Mouse (Mus musculus) olfactory bulb, adult 2 months (tissue): Measurements from ENCODE around the gene Donson. TPM values are rescaled to one million over a fixed set of nuclear protein-coding genes. Genes with fewer than 3 reads are reported as not detected.

Experiments used
- H3K27ac ChIP-seq: fragments of 200-500 bp; 2 replicates; pipeline ENCODE4 v1.5.1; 2012; ENCODE audit warnings: low read depth, low read length; ENCODE audit not compliant: insufficient read depth
- H3K4me1 ChIP-seq: fragments of 200-500 bp; 2 replicates; pipeline ENCODE4 v1.6.1; 2012; ENCODE audit warnings: low read length; ENCODE audit not compliant: control insufficient read depth, insufficient read depth
- H3K4me3 ChIP-seq: fragments of 200-500 bp; 2 replicates; pipeline ENCODE4 v1.5.1; 2012; ENCODE audit warnings: mild to moderate bottlenecking, low read depth, low read length, moderate library complexity; ENCODE audit not compliant: insufficient read depth
- CTCF ChIP-seq: fragments of 200-500 bp; IDR thresholded peaks from 2 replicates; pipeline ENCODE4 v1.5.1; 2012; ENCODE audit warnings: low read depth, mild to moderate bottlenecking, low read length, moderate library complexity; ENCODE audit not compliant: insufficient read depth
- POLR2A ChIP-seq: fragments of 200-500 bp; IDR thresholded peaks from 2 replicates; pipeline ENCODE4 v1.6.1; 2012; ENCODE audit warnings: mild to moderate bottlenecking, low read depth, low read length, moderate library complexity; ENCODE audit not compliant: insufficient read depth
- WGBS: fragments of 180-500 bp; shearing (Covaris S2); methylation state at CpG from one replicate; pipeline ENCODE4 v1.1.7; 2018; 5-methylcytosine and 5-hydroxymethylcytosine counted together
- polyA plus RNA-seq: library from polyadenylated mRNA; stranded (reverse); fragments of >200 nt; gene quantifications from 2 replicates; pipeline ENCODE4 v1.2.4, GENCODE M21; 2012; ENCODE audit warnings: low replicate concordance; ENCODE audit not compliant: missing spikeins, insufficient read depth, insufficient read length

The Donson gene
- polyA plus RNA-seq, 1 experiment = not detected

GRCm38 (mm10) chr16:91727433-91727832, 38.9 kb upstream of the Donson start:
- Histone ChIP-seq H3K4me3 (0 out of 2 replicates have a peak overlapping the region, but pooled peaks have one; percentile 17), H3K4me1 (peaks cover 9% of the 10 kb centered on the region), H3K27ac (no peak overlapping the region)
- 73% methylated on average over 15 of the region's 15 CpGs for WGBS
- TF ChIP-seq POLR2A = no peak
- TF ChIP-seq CTCF = no peak

GRCm38 (mm10) chr16:91724247-91724646, 35.7 kb upstream of the Donson start:
- TF ChIP-seq CTCF (0 out of 2 replicates have a peak, but pooled peaks have one; percentile 16), POLR2A (no peak)
- Histone ChIP-seq H3K4me1 (peaks cover 10% of the 10 kb centered on the region), H3K4me3 (no peak overlapping the region), H3K27ac (no peak overlapping the region)
- 35% methylated on average over 3 of the region's 3 CpGs for WGBS

- WGBS = 92% methylated on average over 4 of the region's 4 CpGs
These were observed 28.8 kb upstream of the Donson start for GRCm38 (mm10) chr16:91717399-91717798.

GRCm38 (mm10) chr16:91716927-91717349, 28.4 kb upstream of the Donson start:
- whole genome bisulfite sequencing = 81% methylated on average over 11 of the region's 11 CpGs

More at GRCm38 (mm10) chr16:91717399-91717798, 28.8 kb upstream of the Donson start:
- Histone ChIP-seq H3K4me3 (no peak overlapping the region), H3K4me1 (peaks cover 1% of the 10 kb centered on the region), H3K27ac (no peak overlapping the region)
- TF ChIP-seq CTCF (no peak), POLR2A (no peak)

GRCm38 (mm10) chr16:91710241-91710640, 21.7 kb upstream of the Donson start:
- no peak overlapping the region for H3K27ac ChIP-seq
- TF ChIP-seq CTCF (no peak), POLR2A (no peak)
- WGBS = 97% methylated on average over 7 of the region's 7 CpGs
- no peak overlapping the region for H3K4me3 ChIP-seq
- H3K4me1 ChIP-seq = no peaks in the 10 kb centered on the region

More at GRCm38 (mm10) chr16:91716927-91717349, 28.4 kb upstream of the Donson start:
- TF ChIP-seq CTCF (no peak), POLR2A (no peak)
- Histone ChIP-seq H3K27ac (no peak overlapping the region), H3K4me1 (no peaks in the 10 kb centered on the region; the same call in 1 of the 2 replicates), H3K4me3 (no peak overlapping the region)

- 84% methylated on average over 14 of the region's 14 CpGs for WGBS
- Histone ChIP-seq H3K27ac (no peak overlapping the region), H3K4me3 (no peak overlapping the region), H3K4me1 (no peaks in the 10 kb centered on the region)
- TF ChIP-seq POLR2A (no peak), CTCF (no peak)
These were observed 16.2 kb upstream of the Donson start for GRCm38 (mm10) chr16:91704603-91705340.

- Histone ChIP-seq H3K4me1 (no peaks in the 10 kb centered on the region), H3K4me3 (no peak overlapping the region), H3K27ac (no peak overlapping the region)
- WGBS = 56% methylated on average over 3 of the region's 3 CpGs
- TF ChIP-seq POLR2A (no peak), CTCF (no peak)
These were observed 14.2 kb upstream of the Donson start for GRCm38 (mm10) chr16:91702771-91703188.

- no peak overlapping the region for H3K4me3 ChIP-seq
- TF ChIP-seq POLR2A (no peak), CTCF (no peak)
- WGBS = 91% methylated on average over 13 of the region's 13 CpGs
- no peaks in the 10 kb centered on the region for H3K4me1 ChIP-seq
- no peak overlapping the region for H3K27ac ChIP-seq
These were observed 13.3 kb upstream of the Donson start for GRCm38 (mm10) chr16:91701908-91702307.

- Histone ChIP-seq H3K4me3 (no peak overlapping the region), H3K4me1 (no peaks in the 10 kb centered on the region), H3K27ac (no peak overlapping the region)
- TF ChIP-seq POLR2A (no peak), CTCF (no peak)
- WGBS = 93% methylated on average over 1 of the region's 1 CpGs
These were observed 10.4 kb upstream of the Donson start for GRCm38 (mm10) chr16:91698995-91699394.
